Mouse (Mus musculus): Measurements from ENCODE around the gene Nwd2.

DNA sequence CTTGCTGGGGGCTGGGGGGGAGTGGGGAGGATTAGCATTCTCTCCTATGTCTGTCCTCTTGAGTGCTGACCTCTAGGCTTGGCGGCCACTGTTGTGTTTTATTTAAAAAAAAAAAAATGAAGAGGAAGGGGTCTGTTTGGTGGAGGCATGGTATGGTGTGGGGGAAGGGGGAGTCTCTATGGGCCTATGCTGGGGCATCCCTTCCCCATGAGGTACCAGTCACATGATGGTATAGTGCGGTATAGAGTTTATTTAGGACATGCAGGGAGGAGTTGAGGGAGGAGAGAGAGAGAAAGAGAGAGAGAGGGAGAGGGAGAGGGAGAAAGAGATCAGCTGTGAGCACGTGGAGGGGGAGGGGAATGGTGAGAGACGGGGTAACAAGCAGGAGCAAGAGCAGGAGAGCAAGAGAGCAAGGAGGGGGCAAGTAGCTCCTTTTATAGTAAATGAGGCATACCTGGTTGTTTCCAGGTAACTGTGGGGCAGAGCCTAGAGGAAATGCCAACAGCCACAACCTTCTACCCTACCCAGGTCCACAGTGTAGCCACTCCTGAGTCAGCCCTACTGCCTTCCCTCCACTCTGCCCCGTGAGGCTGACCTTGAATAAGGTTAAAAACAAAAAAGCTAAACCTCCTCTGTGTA lies 178.6 kb downstream of the Nwd2 start:
- TF ChIP-seq CTCF (IDR thresholded peaks at IDR 0.05; ENCODE audit: low read depth) (no peak), EP300 (IDR thresholded peaks at IDR 0.05; ENCODE audit: low read depth) (no peak)

All from heart, postnatal 0 days (tissue).